Mouse (Mus musculus): ENCODE data around the gene Hmgb1. TPM values are rescaled to one million over a fixed set of nuclear protein-coding genes. Genes with fewer than 3 reads are reported as not detected.

The Hmgb1 gene
- polyA plus RNA-seq, 1 experiment from 2014 or later: 2,416 TPM

GRCm38 (mm10) chr5:149068745-149069144 is 115.5 kb downstream of the Hmgb1 start:
- Histone ChIP-seq H3K9me3 (ENCODE audit: control insufficient read depth, low read length) (no peaks in the 10 kb centered on the region), H3K4me3 (ENCODE audit: low read depth, low read length) (no peak overlapping the region), H3K9ac (ENCODE audit: low read length) (no peak overlapping the region), H3K36me3 (ENCODE audit: control insufficient read depth, insufficient read depth, low read length) (no peaks in the 10 kb centered on the region), H3K27ac (replicated peaks; ENCODE audit: low read depth, low read length) (no peak overlapping the region), H3K27me3 (ENCODE audit: control insufficient read depth, insufficient read depth, low read length) (no peaks in the 10 kb centered on the region), H3K4me1 (ENCODE audit: control insufficient read depth, insufficient read depth, low read length) (no peaks in the 10 kb centered on the region), H3K4me2 (ENCODE audit: low read depth, severe bottlenecking) (no peak overlapping the region)
- 98% methylated on average over 10 of the region's 10 CpGs for WGBS
- ATAC-seq (ENCODE audit: insufficient number of reproducible peaks, low FRiP score, low TSS enrichment, low read depth) (no peak), DNase-seq (ENCODE audit: low spot score) (no peak)

- no peaks in the 10 kb centered on the region for H3K36me3 ChIP-seq (ENCODE audit: control insufficient read depth, insufficient read depth, low read length)
- H3K27me3 ChIP-seq (ENCODE audit: control insufficient read depth, insufficient read depth, low read length): no peaks in the 10 kb centered on the region
- no peak overlapping the region for H3K4me2 ChIP-seq (ENCODE audit: low read depth, severe bottlenecking)
- no peaks in the 10 kb centered on the region for H3K4me1 ChIP-seq (ENCODE audit: control insufficient read depth, insufficient read depth, low read length)
- DNase-seq (ENCODE audit: low spot score) (no peak), ATAC-seq (ENCODE audit: insufficient number of reproducible peaks, low FRiP score, low TSS enrichment, low read depth) (no peak)
- no peak overlapping the region for H3K4me3 ChIP-seq (ENCODE audit: low read depth, low read length)
- 88% methylated on average over 17 of the region's 17 CpGs for WGBS
- no peak overlapping the region for H3K27ac ChIP-seq (replicated peaks; ENCODE audit: low read depth, low read length)
- H3K9me3 ChIP-seq (ENCODE audit: control insufficient read depth, low read length): no peaks in the 10 kb centered on the region
- no peak overlapping the region for H3K9ac ChIP-seq (ENCODE audit: low read length)
Observed at GRCm38 (mm10) chr5:149068247-149068740, 116.0 kb downstream of the Hmgb1 start.

GRCm38 (mm10) chr5:149067501-149067961 is 116.8 kb downstream of the Hmgb1 start:
- 70% methylated on average over 8 of the region's 8 CpGs for WGBS
- Histone ChIP-seq H3K4me2 (ENCODE audit: low read depth, severe bottlenecking) (no peak overlapping the region), H3K4me3 (ENCODE audit: low read depth, low read length) (no peak overlapping the region), H3K27ac (replicated peaks; ENCODE audit: low read depth, low read length) (no peak overlapping the region), H3K4me1 (ENCODE audit: control insufficient read depth, insufficient read depth, low read length) (no peaks in the 10 kb centered on the region), H3K36me3 (ENCODE audit: control insufficient read depth, insufficient read depth, low read length) (no peaks in the 10 kb centered on the region), H3K27me3 (ENCODE audit: control insufficient read depth, insufficient read depth, low read length) (no peaks in the 10 kb centered on the region), H3K9me3 (ENCODE audit: control insufficient read depth, low read length) (no peaks in the 10 kb centered on the region), H3K9ac (ENCODE audit: low read length) (no peak overlapping the region)
- DNase-seq (ENCODE audit: low spot score) (no peak), ATAC-seq (ENCODE audit: insufficient number of reproducible peaks, low FRiP score, low TSS enrichment, low read depth) (no peak)

GRCm38 (mm10) chr5:149062833-149063232 is 121.5 kb downstream of the Hmgb1 start:
- no peak overlapping the region for H3K9ac ChIP-seq (ENCODE audit: low read length)
- no peak overlapping the region for H3K4me2 ChIP-seq (ENCODE audit: low read depth, severe bottlenecking)
- ATAC-seq (ENCODE audit: insufficient number of reproducible peaks, low FRiP score, low TSS enrichment, low read depth) (no peak), DNase-seq (ENCODE audit: low spot score) (no peak)
- WGBS: 86% methylated on average over 1 of the region's 1 CpGs
- no peaks in the 10 kb centered on the region for H3K9me3 ChIP-seq (ENCODE audit: control insufficient read depth, low read length)
- no peaks in the 10 kb centered on the region for H3K36me3 ChIP-seq (ENCODE audit: control insufficient read depth, insufficient read depth, low read length)
- no peak overlapping the region for H3K4me3 ChIP-seq (ENCODE audit: low read depth, low read length)
- no peaks in the 10 kb centered on the region for H3K27me3 ChIP-seq (ENCODE audit: control insufficient read depth, insufficient read depth, low read length)
- no peak overlapping the region for H3K27ac ChIP-seq (replicated peaks; ENCODE audit: low read depth, low read length)
- H3K4me1 ChIP-seq (ENCODE audit: control insufficient read depth, insufficient read depth, low read length): no peaks in the 10 kb centered on the region

GRCm38 (mm10) chr5:149053352-149054168 is 130.7 kb downstream of the Hmgb1 start:
- 3% methylated on average over 28 of the region's 34 CpGs for WGBS
- Histone ChIP-seq H3K36me3 (ENCODE audit: control insufficient read depth, insufficient read depth, low read length) (peaks cover 2% of the 10 kb centered on the region; the same call in 1 of the 2 replicates), H3K27me3 (ENCODE audit: control insufficient read depth, insufficient read depth, low read length) (no peaks in the 10 kb centered on the region), H3K4me1 (ENCODE audit: control insufficient read depth, insufficient read depth, low read length) (0 out of 2 replicates have a peak, but pooled peaks cover 7% of the 10 kb centered on the region), H3K9me3 (ENCODE audit: control insufficient read depth, low read length) (no peaks in the 10 kb centered on the region), H3K4me3 (ENCODE audit: low read depth, low read length) (peak overlapping the region; percentile 83), H3K27ac (replicated peaks; ENCODE audit: low read depth, low read length) (peak overlapping the region; percentile 99), H3K9ac (ENCODE audit: low read length) (peak overlapping the region; percentile 100), H3K4me2 (ENCODE audit: low read depth, severe bottlenecking) (peak overlapping the region; percentile 89)
- ATAC-seq (ENCODE audit: insufficient number of reproducible peaks, low FRiP score, low TSS enrichment, low read depth) (no peak; the same call in 1 of the 2 replicates), DNase-seq (ENCODE audit: low spot score) (peak; percentile 77)

- Histone ChIP-seq H3K4me2 (ENCODE audit: low read depth, severe bottlenecking) (peak overlapping the region; percentile 89), H3K9me3 (ENCODE audit: control insufficient read depth, low read length) (no peaks in the 10 kb centered on the region), H3K27me3 (ENCODE audit: control insufficient read depth, insufficient read depth, low read length) (no peaks in the 10 kb centered on the region), H3K27ac (replicated peaks; ENCODE audit: low read depth, low read length) (peak overlapping the region; percentile 99), H3K36me3 (ENCODE audit: control insufficient read depth, insufficient read depth, low read length) (peaks cover 2% of the 10 kb centered on the region; the same call in 1 of the 2 replicates), H3K4me1 (ENCODE audit: control insufficient read depth, insufficient read depth, low read length) (0 out of 2 replicates have a peak, but pooled peaks cover 7% of the 10 kb centered on the region), H3K9ac (ENCODE audit: low read length) (peak overlapping the region; percentile 100), H3K4me3 (ENCODE audit: low read depth, low read length) (peak overlapping the region; percentile 83)
- peak; percentile 98 for ATAC-seq (ENCODE audit: insufficient number of reproducible peaks, low FRiP score, low TSS enrichment, low read depth)
- under 1% methylated on average over 99 of the region's 110 CpGs for WGBS
- DNase-seq (ENCODE audit: low spot score): peak; percentile 100
Observed at GRCm38 (mm10) chr5:149052421-149053338, 131.6 kb downstream of the Hmgb1 start.

- WGBS: under 1% methylated on average over 62 of the region's 120 CpGs
- peak; percentile 36; the same call in 1 of the 2 replicates for ATAC-seq (ENCODE audit: insufficient number of reproducible peaks, low FRiP score, low TSS enrichment, low read depth)
- DNase-seq (ENCODE audit: low spot score): peak; percentile 81
- H3K9me3 ChIP-seq (ENCODE audit: control insufficient read depth, low read length): no peaks in the 10 kb centered on the region
- H3K4me2 ChIP-seq (ENCODE audit: low read depth, severe bottlenecking): peak overlapping the region; percentile 92
- peak overlapping the region; percentile 99 for H3K27ac ChIP-seq (replicated peaks; ENCODE audit: low read depth, low read length)
- peak overlapping the region; percentile 100 for H3K9ac ChIP-seq (ENCODE audit: low read length)
- H3K36me3 ChIP-seq (ENCODE audit: control insufficient read depth, insufficient read depth, low read length): peaks cover 4% of the 10 kb centered on the region; the same call in 1 of the 2 replicates
- 0 out of 2 replicates have a peak, but pooled peaks cover 7% of the 10 kb centered on the region for H3K4me1 ChIP-seq (ENCODE audit: control insufficient read depth, insufficient read depth, low read length)
- peak overlapping the region; percentile 83 for H3K4me3 ChIP-seq (ENCODE audit: low read depth, low read length)
- H3K27me3 ChIP-seq (ENCODE audit: control insufficient read depth, insufficient read depth, low read length): no peaks in the 10 kb centered on the region
Observed at GRCm38 (mm10) chr5:149051571-149052420, 132.5 kb downstream of the Hmgb1 start.

Measured in limb, embryonic 11.5 days (tissue).